Comparison of ENCODE assay signal across 7 mouse cellular contexts in the genomic region with DNA sequence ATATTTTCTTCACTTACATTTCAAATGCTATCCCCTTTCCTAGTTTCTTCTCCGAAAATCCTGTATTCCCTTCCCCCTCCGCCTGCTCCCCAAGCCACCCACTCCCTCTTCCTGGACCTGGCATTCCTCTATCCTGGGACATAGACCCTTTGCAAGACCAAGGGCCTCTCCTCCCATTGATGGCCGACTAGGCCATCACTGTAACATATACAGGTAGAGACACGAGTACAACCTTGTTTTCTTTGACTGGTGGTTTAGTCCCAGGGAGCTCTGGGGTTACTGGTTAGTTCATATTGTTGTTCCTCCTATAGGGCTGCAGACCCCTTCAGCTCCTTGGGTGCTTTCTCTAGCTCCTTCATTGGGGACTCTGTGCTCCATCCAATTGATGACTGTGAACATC. TPM values are rescaled to one million over a fixed set of nuclear protein-coding genes. Genes with fewer than 3 reads are reported as not detected.
DNase-seq lines count a peak whose midpoint lies in the region; ATAC-seq and TF ChIP-seq lines count a peak whose summit lies in the region.
"Not testable (repeated sequence)": the region's sequence is repeated elsewhere in the genome, so short reads cannot be mapped to it uniquely, and the experiment has no call there.

No protein-coding gene starts in this region.

- not testable (repeated sequence) for TF ChIP-seq CTCF in midbrain, postnatal 0 days (IDR thresholded peaks at IDR 0.05)

- whole genome bisulfite sequencing in embryonic facial prominence, embryonic 11.5 days, result 71% methylated on average over 4 of the region's 4 CpGs
- 71% methylated on average over 4 of the region's 4 CpGs for WGBS in heart, embryonic 12.5 days
- WGBS in hindbrain, embryonic 12.5 days, result 78% methylated on average over 4 of the region's 4 CpGs
- 81% methylated on average over 4 of the region's 4 CpGs for WGBS in intestine, embryonic 15.5 days
- WGBS in limb, embryonic 15.5 days, result 76% methylated on average over 4 of the region's 4 CpGs
- 50% methylated on average over 4 of the region's 4 CpGs for WGBS in liver, embryonic 16.5 days (ENCODE audit: insufficient replicate concordance)
- WGBS in midbrain, postnatal 0 days, result 67% methylated on average over 4 of the region's 4 CpGs

- H3K9ac ChIP-seq in embryonic facial prominence, embryonic 11.5 days (replicated peaks; ENCODE audit: low read length); heart, embryonic 12.5 days; hindbrain, embryonic 12.5 days; intestine, embryonic 15.5 days; limb, embryonic 15.5 days; liver, embryonic 16.5 days (ENCODE audit: low read depth, low read length); midbrain, postnatal 0 days (replicated peaks; ENCODE audit: low read length, poor library complexity, severe bottlenecking): not testable (repeated sequence)

- not testable (repeated sequence) for H3K36me3 ChIP-seq in embryonic facial prominence, embryonic 11.5 days (replicated peaks; ENCODE audit: control insufficient read depth, insufficient read depth, low read depth, low read length); heart, embryonic 12.5 days; hindbrain, embryonic 12.5 days; intestine, embryonic 15.5 days; limb, embryonic 15.5 days; liver, embryonic 16.5 days (ENCODE audit: control insufficient read depth, insufficient read depth); midbrain, postnatal 0 days (ENCODE audit: insufficient read depth, low read length)

- H3K27me3 ChIP-seq in embryonic facial prominence, embryonic 11.5 days (ENCODE audit: control insufficient read depth, insufficient read depth, low read length); heart, embryonic 12.5 days (replicated peaks); hindbrain, embryonic 12.5 days; intestine, embryonic 15.5 days (replicated peaks); limb, embryonic 15.5 days; liver, embryonic 16.5 days (ENCODE audit: control insufficient read depth, insufficient read depth, low read depth, low read length); midbrain, postnatal 0 days (ENCODE audit: insufficient read depth, low read length): not testable (repeated sequence)

- H3K9me3 ChIP-seq in embryonic facial prominence, embryonic 11.5 days (replicated peaks; ENCODE audit: control insufficient read depth, low read length); heart, embryonic 12.5 days (replicated peaks); hindbrain, embryonic 12.5 days (replicated peaks); intestine, embryonic 15.5 days; limb, embryonic 15.5 days; liver, embryonic 16.5 days (replicated peaks; ENCODE audit: control insufficient read depth, low read length); midbrain, postnatal 0 days (ENCODE audit: low read length): not testable (repeated sequence)

- ATAC-seq in embryonic facial prominence, embryonic 11.5 days (replicated peaks; ENCODE audit: insufficient number of reproducible peaks, low FRiP score, low TSS enrichment, low read depth), result 0 out of 2 replicates have a peak, but pooled peaks have one; percentile 56
- peak; percentile 77 for ATAC-seq in heart, embryonic 12.5 days (ENCODE audit: insufficient number of reproducible peaks, low FRiP score)
- peak; percentile 75 for ATAC-seq in hindbrain, embryonic 12.5 days (ENCODE audit: low FRiP score)
- 0 out of 2 replicates have a peak, but pooled peaks have one; percentile 34 for ATAC-seq in intestine, embryonic 15.5 days
- peak; percentile 67; the same call in 1 of the 2 replicates for ATAC-seq in limb, embryonic 15.5 days (ENCODE audit: insufficient number of reproducible peaks, low FRiP score, low TSS enrichment, low read depth)
- ATAC-seq in liver, embryonic 16.5 days (ENCODE audit: low read depth), result 0 out of 2 replicates have a peak, but pooled peaks have one; percentile 47
- ATAC-seq in midbrain, postnatal 0 days (ENCODE audit: low FRiP score), result peak; percentile 74; the same call in 1 of the 2 replicates

- not testable (repeated sequence) for H3K4me1 ChIP-seq in embryonic facial prominence, embryonic 11.5 days (ENCODE audit: control insufficient read depth, insufficient read depth, low read length); heart, embryonic 12.5 days (replicated peaks); hindbrain, embryonic 12.5 days; intestine, embryonic 15.5 days (replicated peaks); limb, embryonic 15.5 days; liver, embryonic 16.5 days (ENCODE audit: control insufficient read depth, low read depth, low read length); midbrain, postnatal 0 days (ENCODE audit: insufficient read depth, low read length)

- H3K4me2 ChIP-seq in embryonic facial prominence, embryonic 11.5 days (ENCODE audit: low read depth, low read length); heart, embryonic 12.5 days; hindbrain, embryonic 12.5 days (replicated peaks); intestine, embryonic 15.5 days (replicated peaks); limb, embryonic 15.5 days; liver, embryonic 16.5 days (ENCODE audit: low read depth, low read length); midbrain, postnatal 0 days (ENCODE audit: low read depth, low read length, poor library complexity, severe bottlenecking): not testable (repeated sequence)

- H3K4me3 ChIP-seq in embryonic facial prominence, embryonic 11.5 days (ENCODE audit: low read depth, low read length); heart, embryonic 12.5 days; hindbrain, embryonic 12.5 days; intestine, embryonic 15.5 days (replicated peaks); limb, embryonic 15.5 days; liver, embryonic 16.5 days (ENCODE audit: low read depth, low read length); midbrain, postnatal 0 days (ENCODE audit: low read depth, low read length): not testable (repeated sequence)

- not testable (repeated sequence) for H3K27ac ChIP-seq in embryonic facial prominence, embryonic 11.5 days (replicated peaks; ENCODE audit: low read depth, low read length); heart, embryonic 12.5 days (ENCODE audit: poor library complexity, severe bottlenecking); hindbrain, embryonic 12.5 days; intestine, embryonic 15.5 days; limb, embryonic 15.5 days; liver, embryonic 16.5 days (ENCODE audit: low read length); midbrain, postnatal 0 days (ENCODE audit: low read depth, low read length)

- DNase-seq in embryonic facial prominence, embryonic 11.5 days (ENCODE audit: low spot score); midbrain, postnatal 0 days (ENCODE audit: low spot score): not testable (repeated sequence)

RNA-seq across cellular contexts. Expression of a gene that starts 9.9 kb away (rescaled TPM):
- polyA plus RNA-seq in embryonic facial prominence, embryonic 11.5 days (2014; fragmentation: Nextera tagmentation; extraction: Ambion mirVana), result 10.4 and 12.6 TPM in 2 replicates
- polyA plus RNA-seq in heart, embryonic 12.5 days (2016; fragmentation: Nextera tagmentation; extraction: Ambion mirVana), result 6.9 and 7.8 TPM in 2 replicates
- 5.7 and 7.0 TPM in 2 replicates for polyA plus RNA-seq in hindbrain, embryonic 12.5 days (2016; fragmentation: Nextera tagmentation; extraction: Ambion mirVana)
- 8.7 and 8.9 TPM in 2 replicates for polyA plus RNA-seq in intestine, embryonic 15.5 days (2015; fragmentation: Nextera tagmentation; extraction: Ambion mirVana)
- polyA plus RNA-seq in limb, embryonic 15.5 days (2015; fragmentation: Nextera tagmentation; extraction: Ambion mirVana), result 5.6 and 6.5 TPM in 2 replicates
- 2.7 and 3.1 TPM in 2 replicates for polyA plus RNA-seq in liver, embryonic 16.5 days (2015; fragmentation: Nextera tagmentation; extraction: Ambion mirVana)
- total RNA-seq in midbrain, postnatal 0 days (2014; rRNA removed), result 4.1 and 5.7 TPM in 2 replicates
- 4.1 and 5.0 TPM in 2 replicates for polyA plus RNA-seq in midbrain, postnatal 0 days (2015; fragmentation: Nextera tagmentation; extraction: Ambion mirVana)
